Mouse (Mus musculus): ENCODE measurements around the gene Slc25a13.

The Slc25a13 gene

DNA sequence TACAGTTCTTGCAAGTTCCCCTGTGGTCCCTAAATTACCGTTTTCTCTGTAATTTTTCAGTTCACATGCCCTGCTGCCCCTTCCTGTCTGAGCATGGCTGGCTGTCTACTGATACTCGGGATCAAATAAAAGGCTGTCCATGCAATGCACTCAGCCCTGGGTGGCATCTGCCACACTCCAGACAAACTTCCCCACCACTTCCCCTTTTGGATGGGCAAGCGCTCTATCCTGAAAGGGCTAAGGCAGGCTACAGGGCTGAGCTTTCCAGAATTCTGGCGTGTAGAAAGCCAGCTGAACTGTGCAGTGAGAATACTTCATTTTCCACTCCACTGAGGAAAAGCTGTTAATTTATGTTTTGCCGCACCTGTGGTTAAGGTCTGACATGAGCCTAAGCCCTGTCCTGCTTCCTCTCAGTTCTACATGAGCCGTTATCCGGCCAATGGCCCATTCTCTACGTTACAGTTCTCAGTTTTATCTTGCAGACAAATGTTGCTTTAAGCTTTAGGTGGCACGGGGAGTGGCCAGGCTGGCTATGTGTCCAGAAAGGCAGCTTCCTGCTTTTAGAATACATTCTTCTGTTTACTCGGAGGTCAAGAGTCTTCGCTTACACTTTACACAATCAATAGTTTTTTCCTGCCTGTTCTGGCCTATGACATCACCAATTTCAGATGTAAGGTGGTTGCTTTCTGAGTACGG lies 170.1 kb downstream of the Slc25a13 start:
- no peak for DNase-seq (ENCODE audit: low spot score in 2 of 2)

DNA sequence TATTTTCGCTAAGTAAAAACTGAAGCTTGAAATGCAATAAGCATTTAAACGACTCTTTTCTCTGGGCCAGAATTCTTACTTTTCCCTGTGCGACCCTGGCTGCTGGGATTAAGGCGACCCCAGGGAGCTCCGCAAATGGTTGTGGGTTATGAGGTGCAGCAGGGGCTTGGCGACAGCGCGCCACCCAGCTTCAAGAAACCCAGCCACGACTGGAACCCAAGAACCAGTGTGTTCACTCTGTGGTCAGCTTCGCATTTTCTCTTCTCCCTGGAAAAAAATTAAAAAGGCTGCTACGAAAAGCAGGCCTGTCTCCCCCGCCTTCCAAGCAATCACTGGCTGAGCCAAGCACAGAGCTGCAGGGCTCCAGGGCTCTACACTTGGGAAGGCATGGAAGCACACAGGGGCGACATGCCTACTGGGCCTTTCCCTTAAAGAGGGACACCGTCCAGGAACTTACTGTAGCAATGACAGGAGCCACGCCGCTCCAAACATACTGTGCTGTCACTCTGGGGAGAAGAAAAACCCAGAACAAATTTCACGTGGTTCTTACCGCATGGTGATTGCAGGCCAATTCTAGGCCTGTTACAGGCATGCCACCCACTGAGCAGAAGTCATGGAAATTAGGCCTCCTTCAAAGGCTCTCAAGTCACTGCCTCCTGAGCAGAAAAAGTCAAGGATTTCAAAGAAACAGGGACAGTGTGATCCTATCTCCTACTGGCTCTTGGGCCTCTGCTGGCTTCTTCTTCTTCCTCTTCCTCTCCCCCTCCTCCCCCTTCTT lies 178.0 kb downstream of the Slc25a13 start:
- no peak for DNase-seq (ENCODE audit: low spot score in 2 of 2)

DNA sequence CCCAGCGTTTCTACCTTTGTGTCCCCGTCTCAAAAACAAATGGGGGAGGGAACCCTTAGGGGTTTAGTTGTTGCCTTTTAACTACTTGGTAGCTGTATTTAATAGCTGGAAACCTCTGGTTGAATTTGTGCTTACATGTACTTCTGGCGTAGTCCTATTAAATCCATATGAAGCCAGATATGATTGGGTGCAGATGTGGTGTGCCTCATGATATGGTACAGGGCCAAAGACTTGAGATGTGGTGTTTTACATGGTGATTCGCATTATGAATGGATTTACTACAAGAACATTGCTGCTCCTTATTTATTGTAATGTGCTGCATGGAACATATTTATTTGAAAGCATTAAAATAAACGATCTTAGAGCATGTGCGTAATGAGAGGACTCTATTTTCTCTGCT lies 189.3 kb downstream of the Slc25a13 start:
- DNase-seq (ENCODE audit: low spot score in 2 of 2), result no peak

DNA sequence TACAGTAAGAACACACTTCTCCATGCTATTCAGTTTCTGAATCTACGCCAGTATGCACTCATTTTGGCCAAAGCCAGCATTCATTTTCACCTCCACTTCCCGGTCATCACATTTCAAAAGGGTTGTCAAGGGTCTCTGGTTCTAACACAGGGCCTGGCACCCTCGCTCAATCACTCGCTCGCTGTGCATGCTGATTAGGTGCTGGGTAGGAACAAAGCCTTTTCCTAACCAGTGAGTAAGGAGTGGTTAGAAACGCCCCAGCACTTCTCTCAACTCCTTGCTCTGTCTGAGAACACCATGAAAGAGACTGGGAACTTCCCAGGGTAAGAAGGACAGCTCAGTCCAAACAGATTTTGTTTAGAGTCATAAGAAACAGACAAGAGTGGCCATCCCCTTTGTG lies 193.0 kb downstream of the Slc25a13 start:
- DNase-seq (ENCODE audit: low spot score in 2 of 2), result no peak

DNA sequence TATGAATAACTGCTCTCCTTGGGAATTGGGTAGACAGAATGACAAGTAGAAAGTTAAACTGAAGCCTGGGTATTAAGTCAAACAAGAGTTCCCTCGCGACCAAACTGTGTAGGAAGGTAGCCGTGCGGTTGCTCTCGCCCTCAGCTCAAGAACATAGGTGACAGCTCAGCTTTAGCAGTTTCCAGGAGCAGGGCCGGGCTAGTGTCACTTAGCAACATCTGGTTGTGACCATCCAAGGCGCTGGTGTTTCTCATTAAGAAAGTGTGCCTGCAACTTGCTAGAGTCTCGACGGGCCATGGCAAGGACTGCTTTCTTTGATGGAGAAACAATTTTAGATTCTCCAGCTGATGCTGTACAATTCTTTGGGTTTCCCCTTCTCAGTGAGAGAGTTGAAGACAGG lies 200.0 kb downstream of the Slc25a13 start:
- DNase-seq (ENCODE audit: low spot score in 2 of 2), result no peak

DNA sequence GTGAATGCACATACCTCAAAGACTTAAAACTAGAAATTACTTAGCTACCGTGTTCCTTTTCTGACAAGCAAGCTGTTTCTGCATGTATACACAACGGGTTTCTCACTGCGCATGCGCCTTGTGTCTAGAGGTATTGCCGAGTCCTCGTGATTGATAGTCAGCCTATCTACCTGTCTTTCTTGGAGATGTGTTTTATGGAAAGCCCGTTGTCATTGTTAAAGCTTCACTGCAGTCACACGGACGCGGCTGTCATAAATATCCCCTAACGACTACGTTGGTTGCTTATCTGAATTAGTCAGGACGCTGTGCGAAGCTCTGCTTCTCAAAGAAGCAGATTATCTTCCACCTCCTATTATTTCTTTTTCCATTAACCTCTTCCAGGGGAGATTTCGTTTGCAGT lies 201.4 kb downstream of the Slc25a13 start:
- DNase-seq (ENCODE audit: low spot score in 2 of 2), result no peak

DNA sequence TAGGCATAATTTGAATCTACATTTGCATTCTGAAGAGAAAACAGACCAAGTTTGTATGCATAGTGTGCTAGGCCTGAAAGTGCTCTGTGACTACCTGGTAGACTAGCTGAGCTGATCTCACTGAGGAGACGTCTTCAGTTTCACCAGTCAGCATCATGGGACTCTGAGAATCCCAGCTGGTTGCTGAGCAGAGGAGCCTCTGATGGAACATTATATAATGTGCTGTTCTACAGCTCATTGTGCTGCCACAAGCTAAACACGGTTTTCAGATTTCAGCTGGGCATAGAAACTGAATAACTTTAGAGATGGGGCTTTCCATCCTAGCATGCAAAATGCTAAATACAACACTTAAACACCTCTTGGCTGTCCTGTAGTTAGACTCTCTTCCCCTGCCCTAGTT lies 205.6 kb downstream of the Slc25a13 start:
- DNase-seq (ENCODE audit: low spot score in 2 of 2), result no peak

DNA sequence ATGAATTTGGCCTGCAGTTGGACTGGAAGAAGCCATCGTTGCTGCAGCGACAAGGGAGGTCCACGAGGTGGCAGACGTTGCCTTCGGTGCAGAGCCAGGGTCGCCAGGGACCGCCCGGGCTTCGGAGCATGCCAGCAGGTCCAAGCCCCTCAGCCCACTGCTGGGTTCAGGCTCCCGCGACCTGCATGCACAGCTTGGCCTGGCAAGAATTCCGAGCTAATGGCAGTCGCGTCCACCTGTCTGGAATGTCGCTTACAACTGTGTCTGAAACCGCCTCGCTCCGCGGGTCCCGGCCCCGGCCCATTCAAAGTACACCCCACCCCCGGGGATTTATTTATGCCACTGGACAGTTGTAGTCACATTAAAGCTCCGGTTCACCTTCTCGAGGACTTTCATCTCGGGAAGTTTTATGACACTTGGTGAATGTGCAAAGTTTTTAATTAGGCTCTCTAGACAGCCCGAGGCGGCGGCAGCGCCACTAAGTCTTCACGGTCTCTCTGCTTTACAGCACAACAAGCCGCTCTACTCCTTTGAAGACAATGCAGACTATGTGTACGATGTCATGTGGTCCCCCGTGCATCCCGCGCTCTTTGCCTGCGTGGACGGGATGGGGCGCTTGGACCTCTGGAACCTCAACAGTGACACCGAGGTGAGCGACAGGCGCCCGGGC lies 211.1 kb downstream of the Slc25a13 start:
- peak; percentile 41 to 61 for DNase-seq (ENCODE audit: low spot score in 2 of 2)

DNA sequence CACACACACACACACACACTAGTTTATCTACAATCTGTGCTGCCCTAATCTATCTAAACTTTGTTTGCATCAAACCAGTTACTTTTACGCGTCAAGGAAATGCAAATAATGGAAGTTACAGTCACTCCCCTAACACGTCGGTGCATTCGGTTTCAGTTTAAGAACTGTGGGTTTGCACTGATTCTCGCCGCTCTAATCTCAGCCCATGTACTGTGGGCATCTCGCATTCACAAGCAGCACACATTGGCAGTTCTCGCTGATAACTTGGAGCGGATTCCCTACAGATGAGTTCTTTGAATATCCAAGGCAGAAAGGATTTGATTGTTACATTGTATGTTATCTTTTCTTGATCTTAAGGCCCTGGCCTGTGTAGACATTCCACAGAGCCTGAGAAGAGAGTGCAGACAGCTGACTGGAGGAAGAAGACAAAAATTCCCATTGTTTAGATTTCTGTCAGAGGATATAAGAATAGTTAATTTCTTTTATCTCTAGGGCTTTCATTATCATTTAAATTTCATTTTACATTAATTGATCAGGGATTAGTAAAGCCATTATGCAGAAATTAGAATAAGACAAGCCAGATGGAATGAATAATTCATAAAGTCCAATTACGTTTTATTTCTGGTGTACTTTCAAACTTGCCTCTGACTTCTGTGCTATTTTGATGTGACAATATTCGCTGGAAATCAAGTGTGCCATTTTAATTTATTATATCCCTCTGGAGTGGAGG lies 212.1 kb downstream of the Slc25a13 start:
- no peak for DNase-seq (ENCODE audit: low spot score in 2 of 2)

DNA sequence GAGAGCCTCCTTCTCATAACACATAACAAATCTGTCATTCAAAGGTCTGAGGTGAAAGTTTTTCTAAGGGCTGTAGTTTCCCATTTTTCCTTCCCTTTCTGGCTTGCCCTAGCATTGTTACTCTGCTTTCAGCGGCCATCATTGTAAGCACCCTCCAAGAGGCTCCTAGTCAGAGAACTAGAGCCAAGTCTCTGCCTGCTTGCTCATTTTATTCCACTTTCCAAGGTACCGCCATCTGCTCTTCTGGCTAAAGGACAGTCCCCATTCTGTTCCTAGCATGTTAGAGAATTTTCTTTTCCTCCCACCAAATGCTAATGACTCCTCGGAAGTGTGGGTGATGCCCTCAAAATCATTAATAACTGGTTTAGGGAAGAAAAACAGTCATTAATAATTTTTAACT lies 214.9 kb downstream of the Slc25a13 start:
- DNase-seq (ENCODE audit: low spot score in 2 of 2), result no peak

DNA sequence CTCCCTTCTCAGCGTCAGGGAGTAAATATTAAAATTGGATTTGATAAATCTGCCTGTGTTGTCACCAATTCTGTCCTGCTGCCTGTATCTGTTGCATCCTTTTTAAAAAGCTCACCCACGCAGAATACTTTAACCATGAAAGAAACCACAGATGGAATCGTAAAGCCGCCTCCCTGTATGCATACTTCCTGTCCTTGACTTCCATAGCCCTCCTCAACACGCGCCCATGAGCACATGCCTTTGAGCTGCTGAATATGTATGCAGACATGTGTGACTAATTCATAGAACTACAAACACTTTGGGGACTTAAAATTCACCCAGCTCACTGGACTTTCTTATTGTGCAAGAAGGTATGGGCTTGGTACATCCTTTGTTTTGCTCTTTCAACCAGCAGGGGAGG lies 219.4 kb downstream of the Slc25a13 start:
- no peak for DNase-seq (ENCODE audit: low spot score in 2 of 2)

DNA sequence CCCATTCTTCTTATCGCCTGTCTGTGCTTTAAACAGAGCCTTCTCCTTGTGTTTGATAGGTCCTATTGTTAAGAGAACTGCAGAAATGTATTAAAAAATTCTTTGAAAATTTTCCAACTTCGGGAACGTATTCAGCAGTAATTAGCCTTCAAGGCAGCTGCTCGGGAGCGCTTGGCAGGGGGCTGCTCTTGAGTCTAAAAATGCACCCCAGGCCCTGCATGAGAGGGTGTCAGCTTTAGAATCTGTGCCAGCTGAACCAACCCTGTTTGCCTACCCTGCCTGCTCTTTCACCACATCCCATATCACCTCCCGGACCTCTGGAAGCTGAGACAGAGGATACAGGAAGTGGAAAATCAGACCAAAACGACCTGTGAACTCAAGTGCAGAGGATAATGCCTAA lies 223.9 kb downstream of the Slc25a13 start:
- DNase-seq (ENCODE audit: low spot score in 2 of 2), result no peak

DNA sequence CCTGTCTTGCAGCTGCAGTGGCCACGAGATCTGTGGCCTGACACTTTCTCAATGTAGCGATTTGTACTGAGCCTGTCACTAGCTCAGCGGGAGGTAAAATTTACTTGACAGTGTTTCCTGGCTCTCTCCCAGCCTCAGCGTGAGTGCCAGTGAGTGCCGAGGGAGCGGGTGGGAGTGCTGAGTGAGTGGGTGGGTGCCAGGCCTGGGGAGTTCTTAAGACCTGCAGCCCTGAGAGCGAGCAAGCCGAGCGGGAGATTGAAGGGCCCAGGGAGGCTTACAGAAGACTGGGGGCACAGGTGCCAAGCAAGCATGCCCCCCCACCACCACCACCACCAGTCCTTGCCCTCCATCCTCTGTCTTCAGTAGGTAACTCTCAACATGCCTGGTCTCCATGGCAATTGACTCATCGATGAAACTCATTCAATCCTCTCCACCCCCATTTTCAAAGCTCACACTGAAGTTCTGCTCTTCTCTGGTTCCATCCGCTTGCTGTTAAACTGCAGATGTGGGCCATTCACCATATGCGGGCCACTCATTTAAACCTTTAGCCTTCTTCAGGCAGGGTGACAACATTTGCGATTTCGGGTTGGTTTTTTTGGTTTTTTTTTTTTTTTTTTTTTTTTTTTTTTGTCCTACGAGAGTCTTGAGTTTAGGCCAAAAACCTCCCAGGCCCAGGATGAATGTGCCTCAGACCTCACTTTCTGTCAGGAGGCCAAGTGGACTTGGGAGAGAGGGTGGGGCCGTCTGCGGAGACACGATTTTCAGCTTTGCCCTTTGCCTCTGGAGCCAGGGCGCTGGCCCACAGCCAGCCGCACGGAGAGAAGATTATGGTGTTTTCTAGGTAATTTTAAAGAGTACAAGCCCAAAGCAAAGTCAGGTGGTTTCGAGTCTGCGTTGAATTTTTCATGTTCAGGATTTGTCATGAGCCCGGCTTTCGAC lies 224.9 kb downstream of the Slc25a13 start:
- peak; percentile 20 to 33 for DNase-seq (ENCODE audit: low spot score in 2 of 2)

DNA sequence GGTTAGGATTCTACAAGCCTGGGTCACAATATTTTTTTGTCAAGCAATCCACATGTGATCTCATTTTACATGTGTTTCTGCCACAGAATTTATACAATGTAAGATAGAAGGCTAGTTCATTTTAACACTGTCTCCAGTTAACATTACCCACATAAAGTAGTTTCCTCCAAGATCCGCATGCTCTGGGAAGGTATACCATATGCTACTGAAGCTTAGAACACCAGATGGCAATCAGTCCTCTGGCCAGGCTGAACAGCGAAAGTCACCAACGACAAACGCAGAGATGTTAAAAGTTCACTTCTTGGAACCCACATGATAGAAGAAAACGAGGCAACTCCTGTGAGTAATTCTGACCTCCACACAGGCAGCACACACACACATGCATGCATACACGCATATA lies 225.7 kb downstream of the Slc25a13 start:
- DNase-seq (ENCODE audit: low spot score in 2 of 2), result no peak
